Mouse (Mus musculus): ENCODE data around the gene Rnf152.

The Rnf152 gene

GRCm38 (mm10) chr1:105356291-105357011 lies at the start of gene Rnf152:
Gene Rnf152, minus strand, starts transcription at chr1:105356710.
- DNase-seq (ENCODE audit: low spot score), result no peak

- no peak for DNase-seq (ENCODE audit: low spot score)
Measured at GRCm38 (mm10) chr1:105402853-105403252, 46.3 kb upstream of the Rnf152 start.

GRCm38 (mm10) chr1:105384141-105384937 lies 27.8 kb upstream of the Rnf152 start:
- peak; percentile 53 for DNase-seq (ENCODE audit: low spot score)

- no peak for DNase-seq (ENCODE audit: low spot score)
Measured at GRCm38 (mm10) chr1:105377546-105377945, 21.0 kb upstream of the Rnf152 start.

GRCm38 (mm10) chr1:105374618-105375017 lies 18.1 kb upstream of the Rnf152 start:
- DNase-seq (ENCODE audit: low spot score), result no peak

GRCm38 (mm10) chr1:105362701-105363100 lies 6.2 kb upstream of the Rnf152 start:
- no peak for DNase-seq (ENCODE audit: low spot score)

GRCm38 (mm10) chr1:105358896-105359295 lies 2.4 kb upstream of the Rnf152 start:
- no peak for DNase-seq (ENCODE audit: low spot score)

- DNase-seq (ENCODE audit: low spot score), result no peak
Measured at GRCm38 (mm10) chr1:105355910-105356290, 610 bp downstream of the Rnf152 start.

GRCm38 (mm10) chr1:105354901-105355891 lies 1.3 kb downstream of the Rnf152 start:
- no peak for DNase-seq (ENCODE audit: low spot score)

GRCm38 (mm10) chr1:105351806-105352205 lies 4.7 kb downstream of the Rnf152 start:
- no peak for DNase-seq (ENCODE audit: low spot score)

- DNase-seq (ENCODE audit: low spot score), result no peak
Measured at GRCm38 (mm10) chr1:105342305-105342704, 14.2 kb downstream of the Rnf152 start.

GRCm38 (mm10) chr1:105340943-105341342 lies 15.6 kb downstream of the Rnf152 start:
- no peak for DNase-seq (ENCODE audit: low spot score)

- DNase-seq (ENCODE audit: low spot score), result no peak
Measured at GRCm38 (mm10) chr1:105337397-105337796, 19.1 kb downstream of the Rnf152 start.

- DNase-seq (ENCODE audit: low spot score), result no peak
Measured at GRCm38 (mm10) chr1:105336096-105336495, 20.4 kb downstream of the Rnf152 start.

GRCm38 (mm10) chr1:105332087-105332731 lies 24.3 kb downstream of the Rnf152 start:
- no peak for DNase-seq (ENCODE audit: low spot score)

GRCm38 (mm10) chr1:105331605-105332004 lies 24.9 kb downstream of the Rnf152 start:
- DNase-seq (ENCODE audit: low spot score), result no peak

- no peak for DNase-seq (ENCODE audit: low spot score)
Measured at GRCm38 (mm10) chr1:105330581-105331320, 25.8 kb downstream of the Rnf152 start.

- DNase-seq (ENCODE audit: low spot score), result no peak
Measured at GRCm38 (mm10) chr1:105327789-105328188, 28.7 kb downstream of the Rnf152 start.

GRCm38 (mm10) chr1:105324636-105325035 lies 31.9 kb downstream of the Rnf152 start:
- DNase-seq (ENCODE audit: low spot score), result no peak

- no peak for DNase-seq (ENCODE audit: low spot score)
Measured at GRCm38 (mm10) chr1:105314010-105314800, 42.3 kb downstream of the Rnf152 start.

Data from adipocyte (in vitro differentiated cells).